Mouse (Mus musculus) testis, adult 2 months (tissue): Measurements from ENCODE around the gene Thoc5.

Experiments
- CTCF ChIP-seq: fragments of 200-500 bp; IDR thresholded peaks from 2 replicates; pipeline ENCODE4 v1.5.1; 2012; ENCODE audit warnings: low read depth, mild to moderate bottlenecking, inconsistent platforms, low read length, moderate library complexity; ENCODE audit not compliant: control insufficient read depth, insufficient read depth, insufficient replicate concordance
- POLR2A ChIP-seq: fragments of 200-500 bp; IDR thresholded peaks from 2 replicates; pipeline ENCODE4 v1.6.1; 2012; ENCODE audit warnings: low read depth, mild to moderate bottlenecking, inconsistent platforms, low read length, moderate library complexity; ENCODE audit not compliant: control insufficient read depth

DNA sequence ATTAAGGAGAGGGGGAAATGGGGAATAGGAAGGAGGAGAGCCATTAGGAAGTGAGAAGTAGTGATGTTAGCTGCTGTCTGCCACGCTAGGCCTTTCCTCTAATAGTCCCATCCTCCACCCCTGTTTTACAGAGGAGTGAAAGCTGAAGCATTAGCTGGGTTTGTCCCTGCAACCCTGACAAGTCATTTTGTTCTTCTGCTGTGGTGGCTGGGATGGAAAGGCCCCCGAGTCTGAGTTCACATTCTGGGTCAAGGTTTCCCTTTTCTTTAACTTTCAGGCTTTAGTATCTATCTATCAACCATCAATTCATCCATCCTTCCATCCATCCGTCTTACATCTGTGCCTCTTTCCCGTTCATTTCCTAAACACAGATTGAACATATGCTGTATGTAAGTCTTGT is 14.0 kb upstream of the Thoc5 start:
- TF ChIP-seq CTCF: no peak
- no peak for TF ChIP-seq POLR2A
